Mouse (Mus musculus): ENCODE data around the gene Pea15a.

The Pea15a gene

DNA sequence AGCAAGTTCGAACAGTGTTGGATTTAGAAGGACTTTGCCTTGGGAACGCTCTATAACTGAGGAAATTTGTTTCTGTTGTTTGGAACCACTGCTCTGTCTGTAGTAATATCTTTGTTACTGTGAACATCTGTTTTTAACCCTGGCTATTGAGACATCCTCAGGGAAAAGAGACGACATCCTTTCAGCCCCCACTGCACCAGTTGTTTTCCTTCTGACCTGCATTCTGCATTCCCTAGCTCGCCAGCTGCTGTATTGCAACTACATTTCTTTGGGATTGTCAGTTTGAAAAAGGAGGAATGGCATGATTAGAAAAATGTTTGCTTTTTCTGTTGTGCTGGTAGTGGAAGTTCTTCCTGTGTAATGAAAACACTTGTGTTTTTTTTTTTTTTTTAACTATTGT, 25.7 kb downstream of the Pea15a start:
- in situ Hi-C loops (cut with MboI, MseI), result no loop called here

DNA sequence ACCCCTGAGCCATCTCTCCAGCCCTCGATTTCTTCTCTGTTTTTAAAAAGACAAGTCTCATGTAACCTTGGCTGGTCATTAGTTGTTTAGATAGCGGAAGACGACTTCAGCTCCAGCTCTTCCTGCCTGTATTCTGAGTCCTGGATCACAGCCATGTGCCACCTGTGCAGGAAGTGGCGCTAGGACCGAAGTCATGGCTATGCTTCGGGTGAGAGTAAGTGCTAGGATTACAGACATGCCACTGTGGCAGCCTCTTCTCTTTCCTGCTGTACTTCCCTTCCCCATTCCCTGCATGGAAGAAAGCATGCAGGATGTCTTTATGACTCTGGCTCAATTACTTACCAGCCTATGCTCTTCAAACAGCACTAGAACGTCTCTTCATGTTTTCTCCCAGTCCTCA, 27.5 kb downstream of the Pea15a start:
- in situ Hi-C loops (cut with MboI, MseI), result no loop called here

DNA sequence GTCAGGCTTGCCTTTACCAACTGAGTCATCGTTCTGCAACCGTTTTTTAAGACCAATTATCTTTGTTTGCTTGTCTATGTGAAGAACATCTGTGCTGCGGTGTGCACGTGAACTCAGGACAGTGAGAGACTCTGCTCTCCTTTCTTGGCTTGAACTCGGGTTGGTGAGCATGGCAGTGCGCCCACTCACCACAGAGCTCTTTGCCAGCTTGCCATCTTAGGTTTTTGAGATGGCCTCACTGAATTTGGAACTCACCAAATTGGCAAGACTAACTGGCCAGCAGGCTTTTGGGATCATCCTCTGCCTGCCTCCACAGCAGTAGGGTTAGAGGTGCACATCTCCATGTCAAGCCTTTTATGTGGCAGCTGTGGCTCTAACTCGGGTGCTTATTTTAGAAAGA, 28.8 kb downstream of the Pea15a start:
- in situ Hi-C loops (cut with MboI, MseI), result no loop called here

DNA sequence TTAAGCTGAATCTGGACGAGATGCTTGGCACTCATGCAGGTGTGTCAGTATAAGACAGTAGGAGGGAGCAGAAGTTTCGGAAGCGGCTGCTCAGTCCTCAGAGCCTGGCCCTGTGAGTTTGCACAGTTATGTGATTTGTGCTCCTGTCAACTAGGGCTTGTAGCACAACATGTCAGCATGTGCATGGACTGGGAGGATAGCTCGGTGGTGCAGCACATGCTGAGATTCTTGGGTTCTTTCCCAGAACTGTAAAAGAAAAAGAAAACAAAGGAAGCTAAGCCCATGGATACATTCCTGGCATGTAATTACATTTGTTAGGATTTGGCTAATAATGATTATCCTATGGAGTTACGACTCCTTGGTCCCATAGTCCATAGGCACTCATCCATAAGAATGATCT, 33.4 kb downstream of the Pea15a start:
- in situ Hi-C loops (cut with MboI, MseI), result no loop called here

DNA sequence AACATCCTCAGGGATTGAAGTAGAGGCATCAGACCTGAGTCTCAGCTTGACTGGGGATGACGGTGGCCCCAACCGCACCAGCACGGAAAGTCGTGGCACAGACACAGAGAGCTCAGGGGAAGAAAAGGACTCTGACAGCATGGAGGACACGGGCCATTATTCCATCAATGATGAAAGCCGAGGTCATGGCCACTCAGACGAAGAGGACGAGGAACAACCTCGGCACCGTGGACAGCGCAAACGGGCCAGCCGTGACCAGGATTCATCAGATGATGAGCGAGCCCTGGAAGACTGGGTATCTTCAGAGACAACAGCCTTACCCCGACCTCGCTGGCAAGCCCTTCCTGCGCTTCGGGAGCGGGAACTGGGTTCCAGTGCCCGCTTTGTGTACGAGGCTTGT, 34.2 kb downstream of the Pea15a start:
- in situ Hi-C loops (cut with MboI, MseI), result no loop called here

DNA sequence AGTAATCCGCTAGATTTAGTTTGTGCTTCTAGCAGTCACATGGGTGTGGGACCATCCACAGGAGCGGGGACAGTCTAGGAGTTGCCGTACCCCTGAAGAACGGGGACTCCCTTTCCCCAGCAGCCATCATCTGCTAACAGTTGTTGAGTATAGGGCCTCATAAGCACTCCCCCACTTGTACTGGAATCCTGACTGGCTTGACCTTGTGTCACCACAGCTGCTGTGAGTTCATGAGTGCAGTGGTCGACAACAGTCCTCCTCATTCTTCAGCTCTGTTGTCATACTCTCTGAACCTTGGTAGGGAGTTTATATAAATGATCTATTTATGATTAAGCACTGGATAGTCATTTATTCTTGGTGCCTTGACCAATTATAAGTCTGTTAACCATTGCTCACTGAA, 36.8 kb downstream of the Pea15a start:
- in situ Hi-C loops (cut with MboI, MseI), result no loop called here

DNA sequence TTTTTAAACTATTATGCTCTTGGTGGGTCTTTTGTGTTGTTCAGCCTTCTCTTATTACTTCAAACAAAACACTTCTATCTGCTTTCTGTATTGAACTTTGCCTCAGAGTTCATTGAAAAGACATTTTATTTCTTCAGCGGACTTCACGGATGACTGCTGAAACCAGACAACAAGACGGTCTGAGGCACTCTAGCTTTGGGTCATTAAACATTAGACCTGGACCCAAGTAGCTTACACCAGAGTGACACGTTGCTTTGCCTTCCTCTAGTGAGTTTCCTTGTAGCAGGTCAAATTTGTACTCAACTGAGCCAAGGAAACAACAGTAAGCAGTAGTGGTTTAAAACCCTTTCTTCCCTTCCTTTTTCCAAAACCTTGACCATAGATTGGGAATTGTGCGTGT, 38.7 kb downstream of the Pea15a start:
- in situ Hi-C loops (cut with MboI, MseI), result no loop called here

DNA sequence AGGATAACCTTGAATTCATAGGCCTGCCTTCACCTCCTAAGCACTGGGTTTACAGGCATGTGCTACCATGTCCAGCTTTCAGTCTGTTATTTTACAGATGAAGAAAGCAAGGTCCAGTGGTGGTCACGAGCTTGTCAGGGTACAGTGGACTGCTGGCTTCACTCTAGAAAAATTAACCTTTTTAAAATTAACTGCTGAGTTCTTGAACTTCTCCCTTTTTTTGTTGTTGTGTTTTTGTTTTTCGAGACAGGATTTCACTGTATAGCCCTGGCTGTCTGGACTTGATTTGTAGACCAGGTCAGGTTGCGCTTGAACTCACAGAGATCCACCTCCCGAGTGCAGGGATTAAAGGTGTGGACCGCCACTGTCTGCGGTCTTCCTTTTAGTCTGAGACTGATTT, 43.6 kb downstream of the Pea15a start:
- in situ Hi-C loops (cut with MboI, MseI), result no loop called here

DNA sequence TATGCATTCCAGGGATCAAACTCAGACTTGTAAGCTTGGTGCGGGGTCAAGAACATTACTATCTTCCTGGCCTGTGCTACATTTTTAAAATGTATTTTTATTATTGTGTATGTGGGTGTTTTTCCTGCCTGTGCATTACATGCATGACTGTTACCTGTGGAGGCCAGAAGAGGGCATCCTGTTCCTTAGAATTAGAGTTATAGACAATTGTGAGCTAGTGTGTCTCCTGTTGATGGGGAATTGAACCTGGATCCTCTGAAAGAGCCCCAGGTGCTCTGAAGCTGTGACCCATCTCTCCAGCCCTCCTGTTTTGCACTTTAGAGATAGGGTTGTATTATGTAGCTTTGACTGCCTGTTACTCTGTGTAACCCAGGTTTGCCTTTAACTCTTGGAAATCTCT, 44.6 kb downstream of the Pea15a start:
- in situ Hi-C loops (cut with MboI, MseI), result no loop called here

DNA sequence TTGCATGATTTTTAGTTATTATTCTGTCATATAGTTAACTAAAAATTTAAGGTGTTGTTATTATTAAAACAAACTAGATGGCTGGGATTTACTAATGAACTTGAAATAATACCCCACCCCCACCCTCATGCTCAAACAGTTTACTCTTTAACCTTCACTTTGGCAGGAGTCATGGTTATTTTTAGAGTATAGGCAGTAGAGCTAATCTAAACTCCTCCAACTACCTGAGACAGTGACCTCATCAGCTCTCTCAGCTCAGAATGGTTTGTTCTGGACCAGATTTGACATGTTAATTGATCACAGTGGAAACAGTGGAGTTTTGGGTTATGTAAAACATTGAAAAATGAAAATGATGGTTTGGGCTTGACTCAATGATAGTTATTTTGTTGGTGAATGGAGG, 46.1 kb downstream of the Pea15a start:
- in situ Hi-C loops (cut with MboI, MseI), result no loop called here

DNA sequence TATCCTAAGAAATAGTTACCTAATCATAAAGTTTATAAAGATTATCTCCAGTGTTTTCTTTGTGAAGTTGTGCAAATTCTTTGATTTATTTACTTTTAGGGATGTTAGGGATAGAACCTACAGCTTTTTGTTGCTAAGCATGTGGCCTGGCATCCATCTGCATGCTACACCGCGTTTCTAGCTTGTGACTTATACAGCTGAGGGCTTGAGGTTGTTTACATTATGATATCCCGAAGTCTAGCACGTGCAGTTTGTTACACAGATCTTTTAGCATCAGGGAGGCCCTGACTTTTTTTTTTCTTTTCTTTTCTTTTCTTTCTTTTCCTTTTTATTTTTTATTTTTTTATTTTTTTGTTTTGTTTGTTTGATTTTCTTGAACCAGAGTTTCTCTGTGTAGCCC, 46.6 kb downstream of the Pea15a start:
- in situ Hi-C loops (cut with MboI, MseI), result no loop called here

DNA sequence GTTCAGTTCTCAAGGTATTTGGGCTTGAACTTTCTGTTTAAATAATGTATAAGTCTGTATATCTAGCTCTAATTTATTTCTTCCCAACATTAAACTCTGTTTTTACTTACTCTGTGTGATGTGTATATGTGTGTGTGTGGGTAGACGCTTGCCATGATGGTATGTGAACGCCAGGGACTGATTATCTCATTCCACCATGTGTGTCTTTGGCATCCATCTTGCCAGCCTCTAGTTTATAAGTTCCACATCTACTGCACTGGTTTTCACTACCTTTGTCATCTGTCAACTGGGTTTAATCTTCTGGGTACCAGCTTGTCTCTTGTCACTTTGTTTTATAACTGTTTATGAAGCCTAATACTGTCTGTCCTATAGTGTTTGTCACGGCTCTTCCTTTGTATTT, 51.1 kb downstream of the Pea15a start:
- in situ Hi-C loops (cut with MboI, MseI), result no loop called here

DNA sequence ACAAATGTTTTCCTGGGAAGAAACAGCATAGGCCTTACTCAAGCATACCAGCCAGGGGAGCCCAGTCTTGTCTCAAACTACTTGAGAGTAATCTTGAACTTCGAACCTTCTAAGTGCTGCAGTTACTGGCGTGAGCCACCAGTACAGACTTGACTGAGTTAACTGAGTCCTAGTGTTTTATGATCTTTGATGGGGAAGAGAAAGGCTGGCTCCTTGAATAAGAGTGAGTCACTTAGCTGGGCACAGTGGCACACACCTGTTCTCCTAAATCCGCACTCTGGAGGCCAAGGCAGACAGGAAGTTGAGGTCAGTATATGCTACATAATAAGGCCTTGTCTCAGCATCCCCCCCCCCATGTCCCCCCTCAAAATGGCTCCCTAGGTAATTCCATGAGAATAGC, 52.1 kb downstream of the Pea15a start:
- in situ Hi-C loops (cut with MboI, MseI), result no loop called here

DNA sequence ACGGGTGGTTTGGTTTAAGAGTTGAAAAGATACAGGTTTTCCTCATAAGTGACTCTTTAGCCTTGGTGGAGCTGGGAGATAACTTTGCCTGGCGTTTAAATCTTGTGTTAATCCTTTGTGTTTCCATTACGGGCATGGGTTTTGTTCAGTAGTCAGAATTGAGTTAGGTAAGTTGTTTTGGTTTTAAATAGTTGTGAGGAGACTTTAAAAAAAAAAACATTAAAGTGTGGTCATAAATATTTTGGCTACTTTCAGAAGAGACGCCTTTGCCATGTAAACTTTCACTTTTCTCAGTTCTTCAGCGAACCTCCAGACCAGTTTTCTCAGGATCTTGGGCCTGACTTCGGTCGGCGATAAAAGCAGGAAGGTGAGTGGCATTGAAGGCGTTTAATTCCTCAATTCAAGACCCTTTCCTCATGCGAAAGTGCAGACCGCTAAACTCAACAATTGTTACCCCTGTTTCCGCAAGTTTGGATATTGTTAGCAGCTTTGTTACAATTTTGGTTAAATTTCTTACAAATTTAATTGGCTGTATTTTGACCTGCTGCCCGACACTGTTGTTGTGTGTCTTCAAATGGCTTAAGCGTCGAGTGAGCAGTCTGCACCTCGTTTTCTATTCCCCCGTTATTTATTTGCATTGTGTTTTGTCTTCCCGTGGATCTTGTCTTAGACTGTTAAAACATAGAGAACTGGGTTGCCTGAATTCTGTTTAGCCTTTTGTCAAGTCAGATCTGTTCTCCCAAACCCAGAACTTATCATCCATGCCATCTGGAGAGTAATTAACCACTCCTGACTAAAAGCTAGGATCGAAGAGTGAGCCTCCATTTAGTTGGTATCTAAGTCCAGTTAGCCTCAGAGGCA, 57.4 kb downstream of the Pea15a start:
- in situ Hi-C loops (cut with MboI, MseI), result loop anchor here (5.0 to 10.0 kb wide), 2 partner anchors 163 to 166 kb away; no protein-coding TSS in a partner anchor

DNA sequence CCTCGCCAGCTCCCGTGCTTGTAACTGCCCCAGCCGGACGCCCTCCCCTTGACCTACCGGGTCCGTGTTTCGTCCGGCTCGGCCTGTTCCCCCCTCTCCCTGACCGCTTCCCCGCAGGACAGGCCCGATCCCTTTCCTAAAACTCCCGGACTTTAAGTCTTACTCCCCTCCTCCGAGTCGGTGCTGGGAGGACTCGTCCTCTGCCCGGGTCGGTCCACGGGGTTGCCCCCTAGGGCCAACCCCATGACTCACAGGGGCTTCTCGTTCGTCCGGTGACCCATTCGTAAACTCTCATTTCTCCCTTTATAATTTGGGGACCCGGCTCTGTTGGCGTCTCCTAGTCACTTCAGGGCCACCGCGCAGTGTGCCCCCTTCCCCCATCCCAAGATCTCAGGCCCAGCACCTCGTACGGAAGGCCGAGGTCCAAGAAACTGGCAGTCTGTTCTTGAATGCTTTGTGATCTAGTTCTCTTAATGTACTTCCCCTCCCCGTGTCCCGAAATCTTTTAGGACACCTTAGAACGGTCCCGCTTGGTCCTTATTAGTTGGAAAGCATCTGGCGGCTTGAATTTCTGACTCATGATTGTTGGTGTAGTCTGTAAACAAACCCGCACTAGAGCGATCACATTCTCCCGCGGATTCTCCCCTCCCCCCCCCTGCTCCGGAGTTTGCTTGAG, 58.2 kb downstream of the Pea15a start:
- in situ Hi-C loops (cut with MboI, MseI), result loop anchor here (5.0 to 10.0 kb wide), 2 partner anchors 164 to 166 kb away; no protein-coding TSS in a partner anchor

DNA sequence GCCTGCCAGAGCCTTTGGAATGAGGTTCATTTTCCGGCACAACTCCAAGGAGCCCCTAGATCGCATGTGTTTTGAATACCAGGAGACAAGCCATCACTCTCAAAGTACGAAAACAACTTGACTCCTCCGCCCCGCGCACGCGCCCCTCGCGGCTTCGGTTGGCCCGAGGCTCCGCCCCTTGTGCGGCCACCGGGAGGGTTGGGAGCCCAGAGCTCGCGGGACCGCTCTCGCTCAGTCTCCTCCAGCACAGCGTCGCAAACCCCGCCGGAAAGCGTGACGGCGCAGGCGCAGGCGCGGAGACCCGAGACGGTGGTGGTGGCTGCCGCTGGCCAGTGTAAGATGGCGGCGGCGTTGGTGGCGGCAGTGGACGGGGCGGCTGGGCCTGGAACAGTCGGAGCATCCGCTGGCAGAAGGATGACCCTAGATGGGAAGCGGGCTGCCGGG, 58.7 kb downstream of the Pea15a start, which contains the start of gene Dcaf8:
Gene Dcaf8, plus strand, starts transcription at position 250 of the 444 bp plus-strand sequence.
- in situ Hi-C loops (cut with MboI, MseI), result loop anchor here (5.0 to 10.0 kb wide), 2 partner anchors 164 to 167 kb away; no protein-coding TSS in a partner anchor
